Mouse (Mus musculus) gastrocnemius, postnatal 25 days (tissue): ENCODE data around the gene Loxl4. TPM values are rescaled to one million over a fixed set of nuclear protein-coding genes. Genes with fewer than 3 reads are reported as not detected.

ENCODE experiments used
- DNase-seq: peaks from one replicate; pipeline ENCODE4 v3.0.0; 2022
- total RNA-seq, 2 experiments: library from RNA; stranded (reverse); gene quantifications; 1 replicate in 1 of 2; 2 replicates in 1 of 2; pipeline ENCODE4 v1.2.3; 2021

Loxl4 gene
- total RNA-seq, 2 experiments from 2014 or later: 2.4 to 2.5 TPM

DNA sequence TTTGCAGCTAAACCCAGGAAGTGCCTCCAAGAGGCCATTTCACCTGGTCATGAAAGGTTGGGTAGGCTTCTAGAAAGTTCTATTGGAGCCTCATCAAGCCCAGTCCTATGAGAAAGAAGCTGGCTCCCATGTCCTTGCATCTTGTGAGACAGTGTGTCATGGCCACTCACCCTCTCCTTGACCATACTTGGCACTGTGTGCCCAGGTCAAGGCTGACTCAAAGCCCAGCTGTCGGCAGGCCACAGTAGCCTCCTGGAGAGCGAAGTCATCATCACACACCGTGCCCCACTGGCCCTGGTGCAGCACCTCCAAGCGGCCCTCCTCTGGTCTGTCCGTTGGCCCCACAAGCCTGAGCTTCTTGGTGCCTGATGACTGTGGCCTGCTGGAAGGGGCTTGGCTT is 4.5 kb downstream of the Loxl4 start:
- DNase-seq: no peak

DNA sequence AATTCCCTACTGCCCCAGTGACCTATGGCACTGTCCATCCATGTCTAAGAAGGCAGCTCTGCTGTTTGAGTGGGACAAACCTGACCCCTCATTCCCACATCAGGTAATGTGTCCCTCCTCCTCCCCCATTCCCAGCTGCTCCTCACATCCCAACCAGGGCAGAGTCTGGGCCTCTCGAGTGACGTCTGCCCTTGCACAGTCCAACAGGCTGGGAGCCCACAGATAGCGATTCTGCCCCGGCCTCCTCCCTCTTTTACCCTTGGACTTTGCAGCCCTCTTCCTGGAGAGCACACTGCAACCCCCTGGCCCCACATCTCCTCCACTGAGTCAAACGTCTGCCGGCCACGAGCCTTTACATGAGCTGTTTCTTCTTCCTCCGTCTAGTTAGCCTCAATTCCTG is 10.0 kb downstream of the Loxl4 start:
- no peak for DNase-seq

DNA sequence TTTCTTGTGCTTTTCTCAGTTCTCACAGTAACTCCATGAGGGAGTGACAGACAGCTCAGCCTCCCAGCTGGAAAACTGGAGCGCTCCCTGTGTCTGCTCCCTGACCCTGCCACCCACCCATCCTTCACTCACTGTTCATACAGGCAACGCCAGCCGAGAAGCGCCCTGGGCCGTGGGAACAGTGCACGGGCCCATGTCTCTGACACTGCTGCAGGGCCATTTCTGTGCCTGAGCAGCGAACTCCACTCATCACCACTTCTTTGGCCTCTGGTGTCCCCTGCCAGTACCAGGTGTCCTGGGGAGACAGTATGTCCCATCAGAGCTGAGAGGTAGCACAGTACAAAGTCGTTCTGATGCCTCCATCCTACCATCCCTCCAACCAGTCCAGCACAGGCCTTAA is 10.6 kb downstream of the Loxl4 start:
- DNase-seq: no peak

DNA sequence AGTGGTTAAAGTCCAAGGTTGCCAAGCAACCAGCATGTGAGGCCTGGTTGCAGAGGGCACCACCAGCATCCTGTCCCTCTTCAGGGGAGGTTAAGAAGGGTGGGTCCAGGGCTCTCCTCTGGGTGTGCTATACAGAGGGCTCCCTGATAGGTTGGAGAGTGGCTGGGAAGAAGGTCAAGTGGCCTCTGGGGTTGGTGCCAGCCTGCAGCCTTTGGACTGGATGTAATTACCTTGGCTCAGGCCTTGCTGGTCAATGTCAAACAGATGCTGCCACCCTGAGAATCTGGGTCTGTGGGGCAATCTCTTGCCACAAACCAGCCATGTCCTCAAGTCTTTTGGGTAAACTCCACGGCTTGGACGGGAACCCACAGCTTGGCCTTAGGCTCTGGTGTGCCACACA is 11.2 kb downstream of the Loxl4 start:
- no peak for DNase-seq

DNA sequence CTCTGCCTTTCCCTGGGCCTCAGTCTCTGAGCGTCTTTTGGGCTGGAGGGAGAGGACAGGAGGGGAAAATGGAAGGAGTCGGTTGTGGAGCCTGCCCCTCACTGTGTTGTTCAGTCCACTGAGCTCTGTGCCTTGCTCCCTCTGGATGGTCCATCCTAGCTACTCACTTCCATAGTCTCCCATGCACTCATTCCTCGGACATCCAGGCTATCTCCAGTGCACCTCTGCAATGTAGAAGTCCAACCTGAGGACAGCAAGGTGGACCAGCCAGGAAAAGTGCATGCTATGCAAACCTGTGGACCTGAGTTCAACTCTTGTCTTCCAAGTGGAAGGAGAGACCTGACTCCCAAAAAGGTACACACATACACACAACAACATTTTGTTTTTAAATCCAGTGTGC is 12.0 kb downstream of the Loxl4 start:
- no peak for DNase-seq

DNA sequence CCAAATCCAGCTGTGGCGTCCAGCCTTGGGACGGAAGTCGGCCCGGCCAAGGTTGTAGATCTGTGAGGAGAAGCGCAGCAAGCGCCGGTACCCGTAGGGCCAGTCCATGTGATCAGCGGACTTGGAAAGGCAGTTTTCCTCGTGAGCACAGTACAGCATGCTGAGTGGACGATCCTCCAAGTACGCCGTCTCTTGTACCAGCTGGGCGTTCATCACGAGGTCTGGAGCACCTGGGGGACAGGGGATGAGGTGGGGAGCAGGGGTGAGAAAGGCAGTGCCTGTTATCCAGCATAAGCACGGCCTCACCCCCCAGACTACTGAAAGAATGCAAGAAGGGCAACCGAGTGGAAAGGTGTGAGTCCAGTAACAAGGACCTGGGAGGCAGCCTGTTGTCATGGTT is 12.7 kb downstream of the Loxl4 start:
- no peak for DNase-seq

DNA sequence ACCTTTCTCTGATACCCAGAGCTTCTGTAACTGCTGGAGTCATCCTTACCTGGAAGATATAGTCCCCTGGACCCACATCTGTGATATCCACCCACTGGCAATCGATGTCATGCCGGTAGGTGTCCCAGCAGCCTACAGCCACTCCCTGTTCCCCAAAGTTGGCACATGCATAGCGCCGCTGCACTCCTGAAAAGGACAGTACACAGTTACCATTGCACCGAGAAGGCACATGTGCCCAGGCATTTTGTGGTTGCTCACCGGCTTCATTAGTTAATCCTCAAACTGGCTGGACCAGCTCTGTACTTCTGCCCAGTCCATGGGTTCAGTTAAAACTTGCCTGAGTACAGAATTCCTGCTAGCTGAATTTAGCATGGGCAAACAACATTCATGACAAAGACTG is 14.7 kb downstream of the Loxl4 start:
- DNase-seq: no peak

DNA sequence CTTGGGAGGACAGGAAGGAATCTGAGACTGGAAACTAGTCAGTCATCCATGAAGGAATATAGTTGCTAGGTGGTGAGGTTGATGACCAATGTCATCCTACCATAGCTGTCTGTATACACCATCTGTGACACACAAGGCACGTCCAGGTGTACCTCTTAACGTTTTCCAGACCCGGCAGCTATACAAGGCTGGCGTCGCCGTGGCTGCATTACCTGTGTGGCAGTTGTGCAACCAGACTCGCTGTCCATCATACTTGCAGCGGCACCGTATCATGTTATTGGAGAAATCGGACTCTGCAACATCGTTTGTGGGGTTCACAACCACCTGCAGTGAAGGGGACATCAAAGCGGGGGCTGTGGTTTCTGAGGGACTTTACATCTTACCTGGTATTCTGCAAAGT is 15.3 kb downstream of the Loxl4 start:
- DNase-seq: no peak

DNA sequence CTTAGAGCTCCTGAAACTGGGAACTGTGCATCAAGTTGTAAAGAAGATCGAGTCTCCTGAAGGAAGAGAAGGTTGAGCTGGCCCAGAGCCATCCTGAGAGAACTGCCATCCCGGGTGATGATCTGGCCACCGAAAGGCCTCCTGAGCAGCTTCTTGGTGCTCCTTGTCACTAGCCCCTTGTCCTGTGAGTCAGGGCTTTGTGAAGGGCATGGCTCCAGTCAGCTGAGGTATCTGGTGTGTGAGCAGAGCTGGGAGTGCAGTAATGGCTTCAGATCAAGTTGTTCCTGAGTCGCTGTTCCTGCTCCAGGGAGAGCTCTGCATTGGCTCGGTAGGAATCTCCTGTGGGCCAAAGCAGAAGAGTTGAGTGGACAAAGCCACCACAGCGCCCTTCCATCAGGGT is 17.5 kb downstream of the Loxl4 start:
- DNase-seq: no peak

DNA sequence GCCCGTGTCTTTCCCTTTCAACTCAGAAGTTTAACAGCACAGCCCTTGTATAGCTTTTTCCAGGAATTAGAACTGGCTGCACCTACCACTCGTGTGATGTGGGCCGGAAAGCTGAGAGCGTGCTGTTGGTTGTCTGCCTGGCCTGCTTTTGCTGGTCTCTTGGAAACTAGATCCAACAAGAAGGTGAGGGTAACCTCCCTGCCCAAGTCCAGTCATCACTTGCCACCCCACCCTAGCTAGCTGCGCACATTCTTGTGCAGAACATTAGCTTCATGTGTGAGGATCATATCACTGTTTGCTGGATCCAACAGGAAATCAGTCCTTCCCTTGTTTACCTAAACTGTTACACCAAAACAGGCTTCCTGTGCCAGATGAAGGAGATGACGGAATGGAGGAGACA is 19.2 kb downstream of the Loxl4 start:
- no peak for DNase-seq

DNA sequence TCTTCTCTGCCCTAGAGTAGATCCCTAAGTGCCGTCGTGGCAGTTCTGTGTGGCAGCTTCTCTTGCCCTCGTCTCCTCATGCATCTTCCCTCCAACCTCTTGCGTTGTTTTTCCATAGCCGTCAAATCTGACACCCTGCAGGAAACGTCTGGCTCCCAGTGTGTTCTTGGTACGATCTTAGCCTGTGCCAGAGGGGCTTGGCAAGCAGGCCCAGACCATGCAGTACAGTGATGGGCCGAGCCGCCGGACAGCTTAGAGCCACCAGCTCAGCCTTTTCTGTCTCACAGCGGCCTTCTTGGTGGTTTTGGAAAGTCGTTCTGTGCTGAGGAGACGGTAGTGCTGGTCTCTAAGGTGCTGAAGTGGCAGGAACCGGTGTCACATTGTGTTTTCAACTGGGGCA is 21.1 kb downstream of the Loxl4 start:
- no peak for DNase-seq

DNA sequence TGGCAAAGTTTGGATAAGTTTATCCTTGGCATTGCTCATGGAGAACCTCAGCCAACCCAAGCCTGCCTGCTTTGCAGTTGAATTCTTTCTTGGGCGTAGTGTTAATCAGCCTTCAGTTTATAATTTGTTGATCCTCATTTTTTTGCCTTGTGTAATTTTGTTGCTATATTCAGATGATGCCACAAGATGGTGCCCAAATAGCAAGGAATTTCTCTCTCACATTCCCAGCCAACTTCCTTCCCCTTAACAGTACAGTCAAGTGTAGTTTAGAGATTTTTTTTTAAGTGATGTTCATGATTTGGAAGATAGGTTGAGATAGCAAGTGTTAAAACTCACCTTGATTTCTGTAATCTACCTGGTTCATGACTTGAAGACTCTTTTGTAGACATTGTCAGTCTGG is 23.4 kb downstream of the Loxl4 start:
- no peak for DNase-seq

DNA sequence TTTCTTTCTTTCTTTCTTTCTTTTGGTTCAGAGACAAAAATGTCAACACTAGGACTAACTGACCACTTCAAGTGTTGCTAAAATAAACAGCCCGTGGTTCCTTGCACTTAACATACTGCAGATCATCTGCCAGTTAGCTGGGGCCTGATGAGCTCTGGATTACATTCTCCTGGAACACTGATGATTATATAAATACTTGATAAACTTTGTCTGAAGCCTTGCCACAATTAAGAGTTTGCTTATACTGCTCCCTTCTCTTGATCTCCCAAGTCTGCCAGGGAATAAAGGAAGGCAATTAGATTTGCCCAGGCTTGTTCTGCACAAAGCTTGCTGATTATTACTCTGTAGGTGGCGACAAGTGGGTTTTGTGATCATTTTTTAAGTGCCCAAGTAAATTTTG is 24.9 kb downstream of the Loxl4 start:
- DNase-seq: no peak

DNA sequence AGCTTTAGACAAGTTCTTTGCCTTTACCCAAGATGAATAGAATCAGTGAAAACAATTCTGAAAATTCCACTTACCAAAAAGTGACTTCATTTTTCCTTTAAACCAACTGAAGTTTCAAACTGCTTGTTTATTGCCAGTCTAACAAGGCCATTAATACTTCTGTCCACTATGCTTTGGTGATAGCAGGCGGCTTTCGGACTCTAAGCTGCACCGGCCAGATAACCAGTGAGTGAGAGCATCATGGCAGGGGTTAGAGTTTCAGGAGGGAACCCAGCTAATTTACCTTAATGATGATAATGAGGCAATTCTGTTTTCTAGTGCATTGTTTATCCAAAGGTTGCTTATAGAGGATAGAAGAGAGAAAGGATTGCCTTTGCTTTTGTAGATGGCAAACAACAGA is 28.4 kb downstream of the Loxl4 start:
- DNase-seq: no peak

DNA sequence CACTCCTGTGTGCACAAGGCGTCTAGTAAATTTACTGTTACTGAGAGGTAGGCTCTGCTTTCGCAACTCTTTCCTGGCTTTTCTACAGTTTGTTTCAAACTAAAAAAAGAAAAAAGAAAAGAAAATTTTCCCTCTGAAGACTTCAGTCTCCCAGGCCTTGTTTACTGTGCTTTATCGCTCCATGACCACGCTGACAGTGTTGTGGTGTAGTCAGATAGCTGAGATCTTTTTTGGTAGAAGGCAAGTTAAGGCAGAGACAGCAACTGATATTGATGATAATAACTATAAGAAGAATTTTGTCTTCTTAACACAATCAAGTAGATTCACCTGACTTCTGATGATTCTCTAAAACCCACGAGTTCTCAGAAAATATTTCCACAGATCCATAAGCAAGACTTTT is 28.9 kb downstream of the Loxl4 start:
- no peak for DNase-seq

DNA sequence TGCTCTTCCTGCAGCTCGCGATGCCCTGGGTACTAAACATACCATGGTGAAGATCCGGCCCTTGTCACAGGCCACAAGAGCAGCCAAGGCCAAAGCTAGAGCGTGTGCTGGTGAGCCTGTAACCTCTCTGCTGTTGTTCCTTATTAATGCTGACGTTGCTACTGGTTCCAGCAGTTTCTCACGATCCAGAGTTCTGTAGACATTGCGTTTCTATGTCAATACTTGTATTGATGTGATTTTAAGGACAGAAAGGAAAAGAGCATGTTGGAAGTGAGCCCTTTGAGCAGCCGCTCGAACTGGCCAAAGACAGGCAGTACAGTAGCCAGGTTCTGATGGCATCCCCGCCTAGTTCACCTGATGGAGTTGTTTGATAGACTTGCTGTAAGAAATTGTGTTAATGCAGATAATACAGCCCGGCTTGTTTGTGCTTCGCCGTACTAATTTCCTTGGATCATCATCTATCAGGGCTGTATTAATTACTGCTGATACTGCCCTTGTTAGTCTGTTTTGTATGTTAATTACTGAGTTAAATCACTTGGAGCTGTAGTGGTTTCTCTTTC is 29.7 kb downstream of the Loxl4 start:
- no peak for DNase-seq

DNA sequence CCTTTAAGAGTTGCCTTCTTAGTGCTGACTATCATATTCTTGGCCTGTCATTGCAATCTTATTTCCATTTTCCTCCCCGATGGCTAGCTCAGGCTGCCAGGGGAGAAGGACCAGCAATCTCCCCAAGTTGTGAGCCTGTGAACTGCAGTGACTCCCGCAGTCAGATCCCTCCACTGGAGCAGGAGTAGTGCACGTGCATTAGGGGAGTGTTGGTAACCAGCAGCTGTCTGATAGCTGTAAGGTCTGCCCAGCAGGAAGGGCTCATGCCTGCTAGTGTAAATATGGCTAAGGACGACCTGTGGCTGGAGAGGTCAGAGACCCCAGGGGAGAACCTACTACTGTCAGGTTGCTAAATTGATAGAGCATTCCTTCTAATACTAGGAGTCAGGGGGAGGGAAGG is 31.9 kb downstream of the Loxl4 start:
- DNase-seq: no peak

DNA sequence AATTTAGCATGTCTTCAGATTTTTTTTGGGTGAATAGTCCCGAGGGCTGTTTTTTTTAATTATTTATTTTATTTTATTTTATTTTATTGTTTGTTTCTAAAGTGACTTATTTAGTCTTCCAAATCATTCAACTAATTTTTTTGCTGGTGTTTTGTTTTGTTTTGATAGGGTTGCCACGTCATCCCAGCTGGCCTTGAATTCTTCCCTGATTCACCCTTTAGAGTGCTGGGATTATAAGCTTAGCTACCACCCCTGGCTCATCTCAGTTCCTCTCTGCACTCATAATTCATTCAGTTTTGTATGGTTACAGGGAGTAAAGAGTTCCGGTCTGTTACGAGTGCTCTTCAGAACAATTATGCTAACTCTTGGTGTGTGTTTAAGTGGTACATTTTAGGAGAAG is 34.0 kb downstream of the Loxl4 start:
- no peak for DNase-seq

DNA sequence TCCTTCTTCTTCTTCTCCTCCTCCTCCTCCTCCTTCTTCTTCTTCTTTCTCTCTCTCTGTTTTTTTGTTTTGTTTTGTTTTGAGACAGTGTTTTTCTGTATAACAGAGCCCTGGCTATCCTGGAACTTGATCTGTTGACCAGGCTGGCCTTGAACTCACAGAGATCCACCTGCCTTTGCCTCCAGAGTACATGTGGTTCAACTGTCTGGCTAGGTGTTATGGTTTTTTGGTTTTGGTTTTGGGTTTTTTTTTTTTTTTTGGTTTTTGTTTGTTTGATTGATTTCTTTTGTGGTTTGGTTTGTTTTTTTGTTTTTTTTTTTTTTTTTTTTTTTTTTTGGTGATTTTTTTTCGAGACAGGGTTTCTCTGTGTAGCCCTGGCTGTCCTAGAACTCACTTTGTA is 35.8 kb downstream of the Loxl4 start:
- no peak for DNase-seq

DNA sequence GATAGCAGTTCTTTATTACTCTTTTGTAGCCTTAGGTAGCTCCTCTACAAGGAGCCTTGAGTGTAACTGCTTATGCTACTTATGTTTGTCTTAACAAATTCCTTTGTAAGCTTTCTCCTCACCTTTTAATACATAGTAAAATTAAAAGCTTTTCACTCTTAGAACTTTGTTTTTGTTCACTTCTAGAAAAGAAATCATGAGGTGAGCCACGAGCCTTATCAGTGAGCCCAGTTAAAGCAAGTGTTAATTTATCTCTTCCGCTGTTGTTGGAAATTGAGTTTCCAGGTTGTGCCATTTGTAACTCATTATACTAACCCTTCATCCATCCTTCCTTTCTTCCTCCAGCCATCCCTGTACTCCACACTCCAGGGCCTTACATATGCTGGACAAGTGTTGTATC is 37.3 kb downstream of the Loxl4 start:
- no peak for DNase-seq

DNA sequence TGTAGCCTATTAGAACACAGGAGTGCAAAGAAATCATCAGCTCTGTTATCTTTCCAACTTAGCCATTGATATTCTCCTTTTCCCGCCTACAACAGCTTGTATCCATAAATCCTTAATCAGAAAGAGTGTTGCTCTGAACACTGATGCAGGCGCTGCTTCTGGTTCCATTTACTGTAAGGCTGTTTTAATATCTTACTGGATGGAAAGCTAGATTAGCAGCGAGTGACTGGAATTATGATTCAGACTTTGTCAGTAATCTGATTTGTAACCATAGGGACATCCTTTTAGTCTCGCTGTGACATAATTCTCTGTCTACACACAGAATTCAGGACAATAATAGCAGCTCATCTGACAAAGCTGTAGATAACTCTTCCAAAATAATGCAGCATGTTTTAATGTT is 41.3 kb downstream of the Loxl4 start:
- no peak for DNase-seq

DNA sequence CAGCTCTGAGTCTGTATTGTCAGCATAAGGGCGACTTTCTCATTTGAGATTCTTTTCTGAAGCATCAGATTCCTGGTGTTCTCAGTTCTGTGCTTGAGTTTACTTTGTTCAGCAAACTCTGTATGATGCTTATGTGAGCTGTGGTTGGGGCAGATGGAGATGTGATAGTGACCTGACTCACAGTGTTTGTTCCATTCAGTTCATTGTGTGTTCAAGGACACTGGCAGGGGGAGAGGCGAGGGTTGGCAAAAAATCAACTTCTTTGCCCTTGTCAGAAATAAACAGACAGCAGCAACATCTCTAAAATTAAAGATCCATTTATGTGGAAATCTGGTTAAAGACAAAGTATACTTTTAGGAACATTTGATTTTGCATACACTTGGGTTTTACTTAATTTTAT is 43.5 kb downstream of the Loxl4 start:
- DNase-seq: no peak

DNA sequence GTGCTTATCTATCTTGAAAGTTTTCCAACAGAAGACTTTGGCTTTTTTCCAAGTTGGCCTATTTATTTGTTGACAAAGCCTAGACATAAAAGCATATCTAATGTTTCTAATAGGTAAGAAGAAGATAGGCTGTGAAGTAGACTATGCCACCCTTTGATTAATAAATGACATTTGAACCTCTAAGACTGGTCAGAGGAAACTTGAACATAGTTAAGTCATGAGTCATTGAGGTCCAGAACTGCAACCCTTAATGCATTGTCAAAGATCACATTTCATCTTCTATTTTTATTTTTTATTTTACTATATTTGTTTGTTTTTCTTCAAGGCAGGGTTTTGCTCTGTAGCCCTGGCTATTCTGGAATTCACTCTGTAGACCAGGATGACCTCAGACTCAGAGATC is 45.6 kb downstream of the Loxl4 start:
- no peak for DNase-seq

DNA sequence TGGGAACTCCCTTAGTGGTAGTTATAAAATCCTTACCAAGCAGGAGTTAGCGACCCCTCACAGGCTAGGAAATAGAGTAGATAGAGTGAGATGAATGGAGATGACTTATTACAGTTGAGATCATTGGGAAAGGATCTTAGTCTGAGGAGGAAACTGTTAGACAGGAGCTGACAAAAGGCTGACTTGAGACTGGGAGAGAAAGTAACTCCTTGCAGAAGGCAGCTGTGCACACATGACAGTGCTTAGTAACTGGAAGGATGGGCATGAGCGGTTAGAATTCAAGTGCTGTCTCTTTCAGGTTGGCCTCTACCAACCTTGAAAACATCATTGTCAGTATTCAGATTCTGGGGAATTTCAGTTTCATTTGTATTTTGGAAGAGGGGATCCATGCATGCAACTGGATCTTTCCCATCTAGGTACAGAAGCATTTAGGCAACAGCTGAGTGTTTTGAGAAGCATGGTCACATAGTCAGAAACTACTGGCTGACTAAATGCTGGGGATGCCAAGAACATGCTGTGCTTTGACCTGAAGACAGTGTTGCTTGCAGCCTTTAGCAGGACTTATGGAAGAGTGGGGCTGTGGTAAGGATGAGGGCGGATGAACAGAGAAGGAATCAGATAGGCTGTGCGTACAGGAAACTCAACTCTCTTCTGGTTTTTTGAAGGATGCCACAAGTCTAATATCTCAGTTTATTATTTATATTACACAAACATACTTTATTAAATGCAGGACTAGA is 46.2 kb downstream of the Loxl4 start:
- DNase-seq: no peak
